11 mouse cellular contexts compared by ENCODE assay signal in the genomic region with DNA sequence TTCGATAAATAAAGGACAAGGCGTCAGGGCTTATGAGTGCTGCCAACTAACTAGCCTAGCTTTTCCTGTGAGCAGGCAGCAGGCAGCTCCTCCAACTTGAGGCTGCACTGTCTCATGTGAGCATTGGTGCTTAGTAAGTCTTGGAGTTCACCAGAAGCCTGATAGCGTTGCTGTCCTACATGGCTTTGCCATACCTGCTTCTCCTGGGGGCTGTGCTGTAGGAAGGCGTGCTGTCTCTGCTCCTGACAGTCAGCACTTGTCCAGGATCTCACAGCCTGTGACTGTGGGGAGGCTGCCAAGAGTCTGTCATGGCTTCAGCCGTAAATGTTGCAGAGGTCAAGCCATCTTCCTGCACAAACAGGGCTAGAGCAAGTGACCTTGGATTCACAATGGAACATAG. TPM values are rescaled to one million over a fixed set of nuclear protein-coding genes. Genes with fewer than 3 reads are reported as not detected.
DNase-seq lines count a peak whose midpoint lies in the region; ATAC-seq and TF ChIP-seq lines count a peak whose summit lies in the region.
"Had no signal": no experiment of that assay in that cellular context is flagged by ENCODE, and none has a peak within 500 bp of the region (broad histone marks: within the 10 kb centered on the region; RNA-seq: fewer than 3 reads in every experiment).

No protein-coding gene starts in this region.

- no peaks in the 10 kb centered on the region for H3K27me3 ChIP-seq in liver, adult 2 months (ENCODE audit: control insufficient read depth, insufficient read depth, low read length)
- no peaks in the 10 kb centered on the region for H3K27me3 ChIP-seq in liver, embryonic 11.5 days (replicated peaks; ENCODE audit: control insufficient read depth, insufficient read depth, low read length)
- H3K27me3 ChIP-seq in heart, embryonic 11.5 days (ENCODE audit: control insufficient read depth, insufficient read depth, low read length), result no peaks in the 10 kb centered on the region
- no peaks in the 10 kb centered on the region for H3K27me3 ChIP-seq in myocyte (ENCODE audit: control insufficient read depth, insufficient read depth, insufficient read length)

- no peak for TF ChIP-seq POLR2A in liver, adult 2 months (IDR thresholded peaks at IDR 0.05; ENCODE audit: extremely low read depth, insufficient read depth, low read length)
- TF ChIP-seq POLR2A in myocyte (IDR thresholded peaks at IDR 0.05; ENCODE audit: insufficient read length, low read depth), result no peak

- H3K9ac ChIP-seq in liver, adult 2 months (ENCODE audit: low read depth, low read length), result no peak overlapping the region
- H3K9ac ChIP-seq in liver, embryonic 11.5 days (ENCODE audit: low read depth, low read length), result no peak overlapping the region
- H3K9ac ChIP-seq in heart, embryonic 11.5 days (ENCODE audit: low read depth, low read length), result no peak overlapping the region
- H3K9ac ChIP-seq: liver, embryonic 14.5 days had no signal

- no peak overlapping the region for H3K4me2 ChIP-seq in liver, embryonic 11.5 days
- H3K4me2 ChIP-seq in heart, embryonic 11.5 days, result no peak overlapping the region
- no peak overlapping the region for H3K4me2 ChIP-seq in myocyte (ENCODE audit: low read depth)

- H3K27ac ChIP-seq in liver, adult 2 months (replicated peaks; ENCODE audit: insufficient read depth, low read depth, low read length), result peak overlapping the region; percentile 4
- no peak overlapping the region for H3K27ac ChIP-seq in liver, embryonic 11.5 days (ENCODE audit: low read depth, low read length)
- H3K27ac ChIP-seq in heart, embryonic 11.5 days (ENCODE audit: low read depth, low read length), result 0 out of 2 replicates have a peak overlapping the region, but pooled peaks have one; percentile 3
- H3K27ac ChIP-seq: liver, embryonic 14.5 days had no signal

- H3K36me3 ChIP-seq in liver, adult 2 months (ENCODE audit: control insufficient read depth, insufficient read depth, low read length), result peaks cover 41% of the 10 kb centered on the region
- peaks cover 69% of the 10 kb centered on the region for H3K36me3 ChIP-seq in liver, embryonic 11.5 days (ENCODE audit: control insufficient read depth, insufficient read depth, low read length)
- H3K36me3 ChIP-seq in heart, embryonic 11.5 days (ENCODE audit: control insufficient read depth, insufficient read depth, low read length), result peaks cover 47% of the 10 kb centered on the region
- H3K36me3 ChIP-seq in myocyte (ENCODE audit: control insufficient read depth, insufficient read depth), result peaks cover 60% of the 10 kb centered on the region

- peak; percentile 45 to 50 for DNase-seq in cerebellum, postnatal 10 days
- DNase-seq in cerebellum, adult 11 months, result no peak
- DNase-seq in liver, adult 2 months (ENCODE audit: extremely low read depth, low read depth, low spot score), result peak; percentile 81
- no peak for DNase-seq in liver, embryonic 11.5 days (ENCODE audit: low spot score)
- DNase-seq in right cerebral cortex, postnatal 10 days (ENCODE audit: low spot score in 2 of 2), result no peak
- DNase-seq in thymus, postnatal 10 days (ENCODE audit: low spot score in 2 of 2), result no peak
- DNase-seq: retina, postnatal 1 day; thymus, adult 18-20 months had no signal

- TF ChIP-seq CTCF in liver, adult 2 months (IDR thresholded peaks at IDR 0.05; ENCODE audit: low read depth, low read length), result no peak

- WGBS in liver, adult 2 months, result 14% methylated on average over 5 of the region's 5 CpGs
- WGBS in liver, embryonic 11.5 days, result 89% methylated on average over 5 of the region's 5 CpGs
- 70% methylated on average over 5 of the region's 5 CpGs for WGBS in heart, embryonic 11.5 days (ENCODE audit: insufficient replicate concordance)

- peaks cover 3% of the 10 kb centered on the region; the same call in 1 of the 2 replicates for H3K79me2 ChIP-seq in liver, adult 2 months (ENCODE audit: control insufficient read depth, insufficient read depth, low read length)
- peaks cover 3% of the 10 kb centered on the region for H3K79me2 ChIP-seq in myocyte (ENCODE audit: control insufficient read depth, insufficient read depth)

- no peak overlapping the region for H3K4me3 ChIP-seq in liver, adult 2 months (ENCODE audit: insufficient read depth, low read depth, low read length)
- H3K4me3 ChIP-seq in liver, embryonic 11.5 days (ENCODE audit: low read depth, low read length), result no peak overlapping the region
- H3K4me3 ChIP-seq in heart, embryonic 11.5 days (ENCODE audit: low read depth, low read length), result no peak overlapping the region
- no peak overlapping the region for H3K4me3 ChIP-seq in myocyte

- H3ac ChIP-seq in myocyte (ENCODE audit: control insufficient read depth, insufficient read length), result no peak overlapping the region

- H3K4me1 ChIP-seq in liver, adult 2 months (ENCODE audit: control insufficient read depth, insufficient read depth, low read length), result peaks cover 17% of the 10 kb centered on the region
- no peaks in the 10 kb centered on the region for H3K4me1 ChIP-seq in liver, embryonic 11.5 days (replicated peaks; ENCODE audit: control insufficient read depth, insufficient read depth, low read length)
- no peaks in the 10 kb centered on the region; the same call in 1 of the 2 replicates for H3K4me1 ChIP-seq in heart, embryonic 11.5 days (ENCODE audit: control insufficient read depth, insufficient read depth, low read length)

- no peak for ATAC-seq in liver, embryonic 11.5 days (replicated peaks; ENCODE audit: low FRiP score)
- no peak for ATAC-seq in heart, embryonic 11.5 days (replicated peaks; ENCODE audit: insufficient number of reproducible peaks, low FRiP score, low TSS enrichment)

- no peaks in the 10 kb centered on the region for H3K9me3 ChIP-seq in liver, embryonic 11.5 days (ENCODE audit: control insufficient read depth, low read length)
- H3K9me3 ChIP-seq in heart, embryonic 11.5 days (replicated peaks; ENCODE audit: control insufficient read depth, low read length), result no peaks in the 10 kb centered on the region

TF ChIP-seq in myocyte, 11 proteins besides CTCF, POLR2A, EP300 and RAD21:
- TF ChIP-seq E2F4 (IDR thresholded peaks at IDR 0.05; ENCODE audit: insufficient read depth) (no peak), POLR2AphosphoS2 (IDR thresholded peaks at IDR 0.05; ENCODE audit: insufficient read length, low read depth) (peak; percentile 50)
TF ChIP-seq in myocyte: peak in this region for 1.

RNA-seq across cellular contexts. Expression of a gene that starts 23.9 kb away (rescaled TPM):
- total RNA-seq in liver, adult 2 months (2014; rRNA removed), result 3.7 and 6.2 TPM in 2 replicates
- 17.7 and 22.2 TPM in 2 replicates for polyA plus RNA-seq in liver, adult 2 months (2012; rRNA removed)
- 27.6 and 28.0 TPM in 2 replicates for polyA plus RNA-seq in liver, embryonic 11.5 days (2014; fragmentation: Nextera tagmentation; extraction: Ambion mirVana)
- polyA plus RNA-seq in heart, embryonic 11.5 days (2014; fragmentation: Nextera tagmentation; extraction: Ambion mirVana), result 39.8 and 45.1 TPM in 2 replicates
- 121 TPM for polyA plus RNA-seq in myocyte (2012; fragmentation: generic; extraction: Trizol)

Comparison
In these comparisons a context has a peak if more than half of its experiments do, and no peak if none do; other contexts are left out.
1. DNase-seq: peak in cerebellum, postnatal 10 days (2 of 2) and liver, adult 2 months (single experiment); none in cerebellum, adult 11 months (single experiment), liver, embryonic 11.5 days (single experiment), right cerebral cortex, postnatal 10 days (0 of 2) and thymus, postnatal 10 days (0 of 2).